Mouse (Mus musculus): ENCODE measurements around the gene Jph3. TPM values are rescaled to one million over a fixed set of nuclear protein-coding genes. Genes with fewer than 3 reads are reported as not detected.

The Jph3 gene
- polyA plus RNA-seq, 1 experiment from 2014 or later, result 1.4 TPM

DNA sequence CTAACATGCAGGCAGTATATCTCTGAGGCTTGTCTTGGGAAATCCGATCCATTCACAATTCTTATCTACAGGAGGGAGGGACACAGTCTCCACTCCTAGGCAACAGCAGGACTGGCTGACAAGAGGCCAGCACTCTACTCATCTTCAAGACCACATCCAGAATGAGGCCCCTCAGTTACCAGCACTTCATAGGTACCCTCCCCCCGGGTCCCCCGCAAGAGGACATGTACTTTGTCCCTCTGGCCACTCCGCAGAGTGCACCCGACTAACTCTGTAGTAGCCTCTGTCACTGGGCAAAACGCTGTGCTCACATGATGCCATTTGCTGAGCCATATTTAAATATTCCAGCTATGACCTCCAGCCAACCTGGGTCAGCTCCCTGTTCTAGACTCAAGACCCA, 69.0 kb downstream of the Jph3 start:
- peaks cover 64% of the 10 kb centered on the region for H3K4me1 ChIP-seq
- H3K9me3 ChIP-seq, result no peaks in the 10 kb centered on the region
- no peak overlapping the region for H3K4me3 ChIP-seq
- H3K27ac ChIP-seq, result peak overlapping the region; percentile 74
- no peak for DNase-seq (ENCODE audit: low spot score)
- H3K36me3 ChIP-seq, result peaks cover 83% of the 10 kb centered on the region
- H3K27me3 ChIP-seq (ENCODE audit: insufficient read depth, poor library complexity, severe bottlenecking), result no peaks in the 10 kb centered on the region
- 52% methylated on average over 6 of the region's 6 CpGs for WGBS

DNA sequence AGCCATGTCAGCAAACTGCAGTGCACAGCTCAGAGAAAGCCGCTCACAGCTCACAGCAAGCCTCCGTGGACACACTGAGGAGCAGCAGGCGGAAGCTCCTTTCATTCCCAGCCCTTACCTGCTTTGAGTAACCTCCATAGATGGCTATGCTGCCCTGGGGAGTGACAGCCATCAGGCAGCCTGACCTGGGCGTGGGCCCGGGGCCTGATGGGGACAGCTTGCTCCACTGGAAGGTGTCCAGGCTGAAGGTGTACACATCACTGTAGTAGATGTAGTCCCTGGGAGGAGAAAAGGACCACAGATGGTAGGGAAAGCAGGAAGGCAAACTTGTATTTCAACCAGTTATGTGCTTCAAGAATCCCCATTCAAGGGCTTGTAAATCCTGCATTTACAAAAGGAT, 75.4 kb downstream of the Jph3 start:
- 94% methylated on average over 5 of the region's 5 CpGs for WGBS
- Histone ChIP-seq H3K9me3 (no peaks in the 10 kb centered on the region), H3K27ac (no peak overlapping the region), H3K36me3 (peaks cover 61% of the 10 kb centered on the region), H3K4me3 (no peak overlapping the region), H3K4me1 (peaks cover 33% of the 10 kb centered on the region), H3K27me3 (ENCODE audit: insufficient read depth, poor library complexity, severe bottlenecking) (no peaks in the 10 kb centered on the region)
- no peak for DNase-seq (ENCODE audit: low spot score)

DNA sequence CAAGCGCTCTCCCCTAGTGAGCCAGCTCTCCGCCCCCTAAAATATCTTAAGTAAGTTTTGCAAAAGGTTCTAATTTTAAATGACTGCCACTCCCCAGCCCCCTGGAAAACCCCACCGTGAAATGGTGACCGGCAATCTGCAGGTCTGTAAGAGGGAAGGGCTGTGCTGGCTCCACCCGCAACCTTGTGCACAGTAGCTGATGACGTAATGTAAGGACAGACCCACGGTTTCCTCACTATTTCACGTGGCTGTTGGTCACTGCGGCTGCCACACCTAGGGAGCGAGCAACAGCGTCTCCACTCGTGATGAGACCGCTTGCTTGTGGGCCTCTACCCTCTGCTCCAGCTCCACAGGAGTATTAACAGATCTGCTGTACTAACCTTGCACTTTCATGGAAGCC, 76.7 kb downstream of the Jph3 start:
- H3K36me3 ChIP-seq, result peaks cover 50% of the 10 kb centered on the region
- DNase-seq (ENCODE audit: low spot score), result no peak

DNA sequence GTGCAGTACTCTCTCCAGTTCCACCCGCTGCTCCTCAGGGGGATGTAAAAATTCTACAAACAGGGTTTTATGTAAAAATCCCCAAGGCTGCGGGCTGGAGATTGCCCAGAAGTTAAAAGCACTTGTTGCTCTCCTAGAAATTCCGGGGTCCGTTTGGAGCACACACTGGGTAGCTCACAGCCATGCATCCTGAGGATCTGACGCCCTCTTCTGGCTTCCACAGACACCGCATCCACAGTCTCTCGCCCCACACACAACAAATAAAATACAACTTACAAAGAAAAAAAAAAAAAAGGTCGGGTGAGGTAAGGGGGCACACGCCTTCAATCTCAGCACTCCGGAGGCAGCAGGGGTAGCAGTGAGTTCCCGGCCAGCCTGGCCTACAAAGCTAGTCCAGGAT, 78.6 kb downstream of the Jph3 start:
- Histone ChIP-seq H3K27ac (no peak overlapping the region), H3K9me3 (no peaks in the 10 kb centered on the region), H3K4me1 (peaks cover 13% of the 10 kb centered on the region), H3K4me3 (no peak overlapping the region), H3K36me3 (peaks cover 54% of the 10 kb centered on the region), H3K27me3 (ENCODE audit: insufficient read depth, poor library complexity, severe bottlenecking) (no peaks in the 10 kb centered on the region)
- DNase-seq (ENCODE audit: low spot score), result no peak
- WGBS, result 74% methylated on average over 11 of the region's 11 CpGs

More for the DNA sequence above, 76.7 kb downstream of the Jph3 start:
- 93% methylated on average over 13 of the region's 13 CpGs for WGBS
- Histone ChIP-seq H3K9me3 (no peaks in the 10 kb centered on the region), H3K4me1 (peaks cover 20% of the 10 kb centered on the region), H3K4me3 (no peak overlapping the region), H3K27ac (no peak overlapping the region), H3K27me3 (ENCODE audit: insufficient read depth, poor library complexity, severe bottlenecking) (no peaks in the 10 kb centered on the region)

DNA sequence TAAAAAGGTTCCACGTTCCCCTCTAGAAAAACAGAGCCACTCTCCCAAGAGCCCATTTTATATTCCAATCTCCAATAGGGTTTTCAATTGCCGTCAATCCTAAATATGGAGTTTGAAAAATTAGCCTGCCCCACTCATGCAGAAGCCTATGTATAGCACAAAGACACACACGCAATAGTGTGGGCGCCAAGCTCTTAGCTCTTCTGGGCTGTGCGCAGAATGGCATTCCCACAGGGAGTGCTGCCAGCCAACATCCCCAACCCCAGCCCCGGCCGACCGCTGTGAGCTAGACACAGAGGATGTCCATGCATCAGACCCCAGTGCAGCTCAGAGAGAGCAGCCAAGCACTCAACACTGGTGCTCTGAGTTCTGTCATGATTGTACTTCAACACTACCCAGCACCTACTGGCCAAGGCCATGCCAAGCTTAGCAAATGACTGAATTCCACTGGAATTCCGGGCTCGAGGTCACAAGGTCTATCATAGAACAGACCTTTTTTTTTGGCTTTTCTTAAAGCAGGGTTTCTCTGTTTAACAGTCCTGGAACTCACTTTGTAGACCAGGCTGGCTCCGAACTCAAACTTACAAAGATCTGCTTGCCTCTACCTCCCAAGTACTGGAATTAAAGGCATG, 80.2 kb downstream of the Jph3 start:
- 86% methylated on average over 11 of the region's 11 CpGs for WGBS
- H3K36me3 ChIP-seq, result peaks cover 56% of the 10 kb centered on the region
- no peaks in the 10 kb centered on the region for H3K27me3 ChIP-seq (ENCODE audit: insufficient read depth, poor library complexity, severe bottlenecking)

DNA sequence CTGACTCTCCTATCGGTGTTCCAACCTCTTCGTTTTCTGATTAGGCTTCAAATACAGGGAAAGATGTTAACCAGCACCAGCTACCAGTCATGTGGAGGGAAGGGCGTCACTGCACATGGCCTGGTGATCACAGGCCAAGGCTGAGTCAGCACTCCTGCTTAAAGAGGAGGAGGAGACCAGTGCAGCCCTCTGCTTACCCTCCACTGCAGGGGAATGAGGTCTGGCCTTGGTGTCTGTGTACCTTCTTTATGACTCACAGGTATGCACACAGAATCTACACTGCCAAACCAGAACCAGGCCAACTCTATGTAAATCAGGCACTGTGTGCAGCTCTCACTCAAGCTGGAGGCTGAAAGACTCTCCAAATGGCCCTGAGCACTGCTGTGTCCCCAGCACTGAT, 82.1 kb downstream of the Jph3 start:
- no peaks in the 10 kb centered on the region for H3K27me3 ChIP-seq (ENCODE audit: insufficient read depth, poor library complexity, severe bottlenecking)
- H3K9me3 ChIP-seq, result no peaks in the 10 kb centered on the region
- peaks cover 53% of the 10 kb centered on the region for H3K36me3 ChIP-seq
- H3K27ac ChIP-seq, result no peak overlapping the region
- peaks cover 13% of the 10 kb centered on the region for H3K4me1 ChIP-seq
- DNase-seq (ENCODE audit: low spot score), result no peak
- no peak overlapping the region for H3K4me3 ChIP-seq
- 87% methylated on average over 3 of the region's 3 CpGs for WGBS

More for the DNA sequence above, 80.2 kb downstream of the Jph3 start:
- no peak for DNase-seq (ENCODE audit: low spot score)
- Histone ChIP-seq H3K9me3 (no peaks in the 10 kb centered on the region), H3K27ac (no peak overlapping the region), H3K4me3 (no peak overlapping the region), H3K4me1 (peaks cover 13% of the 10 kb centered on the region)

DNA sequence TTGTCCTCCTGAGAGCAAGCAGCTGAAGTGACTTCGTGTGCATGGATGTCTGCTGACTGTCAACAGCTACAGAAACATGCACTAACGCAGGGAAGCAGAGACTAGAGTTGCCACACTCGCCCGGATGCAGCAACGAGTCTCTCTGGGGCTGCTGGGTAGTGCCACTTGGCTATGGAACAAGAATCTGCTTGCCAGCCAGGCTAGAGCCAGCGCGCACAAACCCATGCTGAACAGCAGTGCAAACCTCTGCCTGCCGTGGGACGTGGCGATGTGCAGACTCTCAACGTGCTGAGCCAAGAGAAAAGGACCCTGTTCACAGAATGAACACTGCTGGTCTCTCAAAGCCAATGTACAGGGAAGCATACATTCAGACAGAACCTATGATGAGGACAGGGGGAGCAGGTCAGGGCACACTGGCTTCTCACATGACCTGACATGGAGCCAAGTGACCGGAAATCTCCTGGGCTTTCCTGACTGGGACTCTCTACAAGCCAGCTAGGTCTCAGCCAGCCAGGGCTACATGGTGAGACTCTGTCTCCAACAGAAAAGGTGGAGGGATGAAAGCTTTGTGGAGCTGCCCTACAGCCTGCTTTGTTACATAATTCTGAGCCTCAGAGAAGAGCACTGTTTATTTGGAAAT, 82.6 kb downstream of the Jph3 start:
- peaks cover 13% of the 10 kb centered on the region for H3K4me1 ChIP-seq
- no peak for DNase-seq (ENCODE audit: low spot score)
- no peaks in the 10 kb centered on the region for H3K9me3 ChIP-seq
- no peak overlapping the region for H3K4me3 ChIP-seq
- WGBS, result 93% methylated on average over 12 of the region's 12 CpGs
- no peaks in the 10 kb centered on the region for H3K27me3 ChIP-seq (ENCODE audit: insufficient read depth, poor library complexity, severe bottlenecking)
- H3K27ac ChIP-seq, result no peak overlapping the region
- peaks cover 54% of the 10 kb centered on the region for H3K36me3 ChIP-seq

DNA sequence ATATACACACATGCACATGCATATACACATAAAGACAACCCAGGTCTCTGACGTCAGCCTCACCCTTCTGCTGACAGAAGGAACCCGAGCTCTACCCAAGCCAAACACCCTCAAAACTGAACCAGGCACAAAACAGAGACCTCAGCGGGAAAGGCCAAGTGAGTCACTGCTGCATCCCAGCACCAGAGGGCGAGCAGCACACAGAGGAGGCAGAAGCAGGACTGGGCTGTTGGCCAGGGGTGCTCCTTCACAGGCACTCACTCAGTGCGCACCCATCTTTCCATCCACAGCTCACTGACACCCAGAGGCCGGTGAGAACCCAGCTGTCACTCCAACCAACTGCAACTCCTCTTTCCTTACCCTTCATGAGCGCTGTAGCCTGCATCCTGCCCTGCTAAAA, 88.8 kb downstream of the Jph3 start:
- Histone ChIP-seq H3K9me3 (no peaks in the 10 kb centered on the region), H3K27me3 (ENCODE audit: insufficient read depth, poor library complexity, severe bottlenecking) (no peaks in the 10 kb centered on the region), H3K4me1 (no peaks in the 10 kb centered on the region), H3K36me3 (peaks cover 68% of the 10 kb centered on the region), H3K27ac (no peak overlapping the region), H3K4me3 (no peak overlapping the region)
- WGBS, result 81% methylated on average over 7 of the region's 7 CpGs
- DNase-seq (ENCODE audit: low spot score), result no peak

DNA sequence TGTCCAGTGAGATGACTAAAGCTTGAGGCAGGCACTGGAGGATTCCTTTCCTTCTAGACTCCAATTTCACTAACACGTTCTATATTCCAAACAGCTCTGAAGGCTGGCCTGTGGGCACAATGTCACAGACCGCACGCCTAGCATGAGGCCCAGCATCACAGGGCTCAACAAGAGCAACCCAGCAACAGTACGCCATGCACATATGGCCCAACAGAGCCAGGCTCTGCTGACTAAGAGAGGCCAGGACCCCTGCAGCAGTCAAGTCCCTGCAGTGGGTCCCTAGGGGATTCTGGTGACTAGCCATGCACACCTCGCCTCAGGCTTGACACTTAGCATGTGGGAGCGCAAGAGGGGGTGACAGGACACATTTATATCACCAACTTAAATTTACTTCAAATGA, 91.4 kb downstream of the Jph3 start:
- Histone ChIP-seq H3K27me3 (ENCODE audit: insufficient read depth, poor library complexity, severe bottlenecking) (no peaks in the 10 kb centered on the region), H3K36me3 (peaks cover 42% of the 10 kb centered on the region), H3K4me3 (no peak overlapping the region), H3K9me3 (no peaks in the 10 kb centered on the region), H3K27ac (no peak overlapping the region), H3K4me1 (no peaks in the 10 kb centered on the region)
- WGBS, result 86% methylated on average over 6 of the region's 6 CpGs
- no peak for DNase-seq (ENCODE audit: low spot score)

DNA sequence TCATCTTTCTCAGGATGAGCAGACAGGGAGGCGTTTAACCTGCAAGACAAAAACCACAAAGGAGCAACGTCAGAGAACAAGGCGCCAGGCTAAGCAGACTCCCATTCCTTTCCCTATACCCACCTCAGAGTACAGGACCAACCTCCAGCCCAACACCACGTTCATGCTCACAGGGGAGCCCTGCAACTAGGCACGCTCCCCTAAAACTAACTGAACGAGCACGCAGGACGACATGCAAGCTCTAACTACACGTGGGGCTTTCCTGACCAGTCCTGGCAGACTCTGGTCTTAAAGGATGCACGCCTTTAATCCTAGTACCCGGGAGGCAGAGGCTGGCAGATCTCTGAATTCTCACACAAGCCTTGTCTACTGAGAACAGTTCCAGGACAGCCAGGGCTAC, 91.9 kb downstream of the Jph3 start:
- WGBS, result 87% methylated on average over 11 of the region's 11 CpGs

DNA sequence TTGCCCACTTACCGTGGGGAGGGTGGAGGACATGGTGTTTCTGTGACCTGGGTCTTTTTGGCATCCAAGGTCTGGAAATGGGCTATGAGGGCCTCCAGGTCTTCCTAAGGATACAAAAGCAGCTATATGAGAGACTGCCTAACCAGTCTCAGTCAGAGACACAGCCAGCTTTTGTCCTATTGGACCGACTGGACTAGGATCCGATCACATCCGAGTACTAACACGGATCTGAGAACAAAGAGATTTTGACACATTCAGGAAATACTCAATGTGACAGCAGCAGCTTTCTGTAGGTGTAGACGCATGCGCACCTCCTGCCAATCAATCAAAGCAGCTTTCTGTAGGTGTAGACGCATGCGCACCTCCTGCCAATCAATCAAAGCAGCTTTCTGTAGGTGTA, 92.3 kb downstream of the Jph3 start:
- H3K27me3 ChIP-seq (ENCODE audit: insufficient read depth, poor library complexity, severe bottlenecking), result no peaks in the 10 kb centered on the region
- no peaks in the 10 kb centered on the region for H3K4me1 ChIP-seq
- H3K36me3 ChIP-seq, result peaks cover 39% of the 10 kb centered on the region
- DNase-seq (ENCODE audit: low spot score), result no peak
- no peaks in the 10 kb centered on the region for H3K9me3 ChIP-seq
- H3K27ac ChIP-seq, result no peak overlapping the region
- 91% methylated on average over 9 of the region's 9 CpGs for whole genome bisulfite sequencing
- H3K4me3 ChIP-seq, result no peak overlapping the region

More for the DNA sequence above, 91.9 kb downstream of the Jph3 start:
- Histone ChIP-seq H3K27ac (no peak overlapping the region), H3K36me3 (peaks cover 39% of the 10 kb centered on the region), H3K4me1 (no peaks in the 10 kb centered on the region), H3K27me3 (ENCODE audit: insufficient read depth, poor library complexity, severe bottlenecking) (no peaks in the 10 kb centered on the region), H3K4me3 (no peak overlapping the region), H3K9me3 (no peaks in the 10 kb centered on the region)
- DNase-seq (ENCODE audit: low spot score), result no peak

DNA sequence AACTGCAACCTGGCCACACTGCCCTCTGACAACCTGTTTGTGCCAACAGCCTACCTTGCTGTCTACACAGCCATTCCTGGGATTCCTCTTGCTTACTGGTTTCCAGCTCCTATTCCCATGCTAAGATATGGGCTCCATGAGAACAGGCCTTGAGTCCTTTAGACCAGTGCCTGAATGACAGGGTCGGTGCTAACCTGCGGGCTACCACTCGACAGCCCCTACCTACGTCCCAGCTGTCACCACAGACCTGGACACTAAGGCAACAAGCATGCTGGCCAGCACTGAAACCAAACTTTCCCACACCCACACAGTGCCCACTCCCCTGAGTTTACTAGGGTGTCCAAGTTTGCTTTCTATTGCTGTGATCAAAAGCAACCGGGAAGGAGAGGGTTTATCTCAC, 98.3 kb downstream of the Jph3 start:
- WGBS, result 85% methylated on average over 5 of the region's 5 CpGs
- no peaks in the 10 kb centered on the region for H3K36me3 ChIP-seq
- H3K4me1 ChIP-seq, result peaks cover 19% of the 10 kb centered on the region
- H3K9me3 ChIP-seq, result no peaks in the 10 kb centered on the region
- no peak for DNase-seq (ENCODE audit: low spot score)
- no peaks in the 10 kb centered on the region for H3K27me3 ChIP-seq (ENCODE audit: insufficient read depth, poor library complexity, severe bottlenecking)
- H3K4me3 ChIP-seq, result peak overlapping the region; percentile 94; the same call in 1 of the 2 replicates
- H3K27ac ChIP-seq, result no peak overlapping the region

DNA sequence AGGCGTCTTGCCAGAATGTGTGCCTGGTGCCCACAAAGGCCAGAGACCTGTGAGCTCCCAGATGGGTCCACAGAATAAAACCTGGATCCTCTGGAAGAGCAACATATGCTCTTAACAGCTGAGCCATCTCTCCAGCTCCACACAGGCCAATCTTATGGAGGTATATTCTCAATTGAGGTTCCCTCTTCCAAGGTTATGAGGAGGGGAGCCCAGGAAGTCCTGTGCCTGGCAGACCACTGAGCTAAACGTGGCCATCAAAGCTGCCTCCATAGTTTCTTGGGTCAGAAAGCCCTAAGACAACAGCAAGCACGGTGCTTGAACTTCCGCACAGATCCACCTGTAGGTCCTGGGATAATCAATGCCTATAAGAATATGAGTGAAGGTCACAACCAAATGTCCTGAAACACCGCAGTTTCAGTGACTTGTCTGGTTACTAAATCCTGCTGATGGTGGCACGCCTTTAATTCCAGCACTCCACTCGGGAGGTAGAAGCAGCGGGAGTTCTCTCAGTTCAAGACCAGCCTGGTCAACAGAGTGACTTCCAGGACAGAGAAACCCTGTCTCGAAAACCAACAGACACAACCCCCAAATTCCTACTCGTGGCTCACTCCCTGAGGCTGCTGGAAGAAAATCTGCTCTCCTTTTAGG, 99.1 kb downstream of the Jph3 start:
- Histone ChIP-seq H3K27ac (peak overlapping the region; percentile 90), H3K36me3 (no peaks in the 10 kb centered on the region), H3K27me3 (ENCODE audit: insufficient read depth, poor library complexity, severe bottlenecking) (no peaks in the 10 kb centered on the region), H3K4me1 (peaks cover 19% of the 10 kb centered on the region), H3K9me3 (no peaks in the 10 kb centered on the region), H3K4me3 (peak overlapping the region; percentile 94)
- DNase-seq (ENCODE audit: low spot score), result no peak
- WGBS, result 29% methylated on average over 10 of the region's 10 CpGs

Data from heart, embryonic 10.5 days (tissue).